In genomic region chr13:42102980-42103379, GRCm38 (mm10) we compare ENCODE assay signal across 8 mouse cellular contexts. TPM values are rescaled to one million over a fixed set of nuclear protein-coding genes. Genes with fewer than 3 reads are reported as not detected.
DNase-seq lines count a peak whose midpoint lies in the region; ATAC-seq and TF ChIP-seq lines count a peak whose summit lies in the region.

No protein-coding gene starts in this region.

- H3K36me3 ChIP-seq in embryonic facial prominence, embryonic 15.5 days, result no peaks in the 10 kb centered on the region
- no peaks in the 10 kb centered on the region for H3K36me3 ChIP-seq in heart, embryonic 11.5 days (ENCODE audit: control insufficient read depth, insufficient read depth, low read length)
- peaks cover 2% of the 10 kb centered on the region; the same call in 1 of the 2 replicates for H3K36me3 ChIP-seq in kidney, embryonic 15.5 days
- no peaks in the 10 kb centered on the region for H3K36me3 ChIP-seq in limb, embryonic 14.5 days (ENCODE audit: control insufficient read depth, insufficient read depth, low read length)
- no peaks in the 10 kb centered on the region for H3K36me3 ChIP-seq in midbrain, embryonic 15.5 days (replicated peaks)

- H3K27me3 ChIP-seq in embryonic facial prominence, embryonic 15.5 days, result no peaks in the 10 kb centered on the region
- no peaks in the 10 kb centered on the region for H3K27me3 ChIP-seq in heart, embryonic 11.5 days (ENCODE audit: control insufficient read depth, insufficient read depth, low read length)
- H3K27me3 ChIP-seq in kidney, embryonic 15.5 days, result no peaks in the 10 kb centered on the region
- no peaks in the 10 kb centered on the region for H3K27me3 ChIP-seq in limb, embryonic 14.5 days (ENCODE audit: control insufficient read depth, insufficient read depth, low read length)
- no peaks in the 10 kb centered on the region for H3K27me3 ChIP-seq in midbrain, embryonic 15.5 days (replicated peaks)

- H3K27ac ChIP-seq in embryonic facial prominence, embryonic 15.5 days (replicated peaks), result no peak overlapping the region
- no peak overlapping the region for H3K27ac ChIP-seq in heart, embryonic 11.5 days (ENCODE audit: low read depth, low read length)
- no peak overlapping the region for H3K27ac ChIP-seq in kidney, embryonic 15.5 days
- H3K27ac ChIP-seq in limb, embryonic 14.5 days (replicated peaks; ENCODE audit: low read depth, low read length), result no peak overlapping the region
- H3K27ac ChIP-seq in midbrain, embryonic 15.5 days, result peak overlapping the region; percentile 81

- 37% methylated on average over 8 of the region's 8 CpGs for WGBS in embryonic facial prominence, embryonic 15.5 days
- 46% methylated on average over 8 of the region's 8 CpGs for WGBS in heart, embryonic 11.5 days (ENCODE audit: insufficient replicate concordance)
- 35% methylated on average over 8 of the region's 8 CpGs for WGBS in kidney, embryonic 15.5 days
- 28% methylated on average over 8 of the region's 8 CpGs for WGBS in limb, embryonic 14.5 days
- WGBS in midbrain, embryonic 15.5 days, result 4% methylated on average over 8 of the region's 8 CpGs

- peak; percentile 87 for ATAC-seq in embryonic facial prominence, embryonic 15.5 days (ENCODE audit: insufficient number of reproducible peaks, low FRiP score, low TSS enrichment, low read depth)
- 0 out of 2 replicates have a peak, but pooled peaks have one; percentile 39 for ATAC-seq in heart, embryonic 11.5 days (replicated peaks; ENCODE audit: insufficient number of reproducible peaks, low FRiP score, low TSS enrichment)
- peak; percentile 87 for ATAC-seq in kidney, embryonic 15.5 days (replicated peaks; ENCODE audit: low FRiP score)
- peak; percentile 67; the same call in 1 of the 2 replicates for ATAC-seq in limb, embryonic 14.5 days (ENCODE audit: low FRiP score, low read depth)
- peak; percentile 95 for ATAC-seq in midbrain, embryonic 15.5 days (replicated peaks)

- H3K9ac ChIP-seq in embryonic facial prominence, embryonic 15.5 days, result no peak overlapping the region
- no peak overlapping the region for H3K9ac ChIP-seq in heart, embryonic 11.5 days (ENCODE audit: low read depth, low read length)
- no peak overlapping the region for H3K9ac ChIP-seq in kidney, embryonic 15.5 days
- H3K9ac ChIP-seq in limb, embryonic 14.5 days (ENCODE audit: low read depth, low read length, severe bottlenecking), result no peak overlapping the region
- 0 out of 2 replicates have a peak overlapping the region, but pooled peaks have one; percentile 1 for H3K9ac ChIP-seq in midbrain, embryonic 15.5 days

- no peak overlapping the region for H3K4me2 ChIP-seq in embryonic facial prominence, embryonic 15.5 days (replicated peaks)
- H3K4me2 ChIP-seq in heart, embryonic 11.5 days, result peak overlapping the region; percentile 22; the same call in 1 of the 2 replicates
- H3K4me2 ChIP-seq in kidney, embryonic 15.5 days, result 0 out of 2 replicates have a peak overlapping the region, but pooled peaks have one; percentile 0
- peak overlapping the region; percentile 16; the same call in 1 of the 2 replicates for H3K4me2 ChIP-seq in limb, embryonic 14.5 days (replicated peaks; ENCODE audit: low read depth, low read length, severe bottlenecking)
- peak overlapping the region; percentile 49 for H3K4me2 ChIP-seq in midbrain, embryonic 15.5 days

- H3K4me3 ChIP-seq in embryonic facial prominence, embryonic 15.5 days (replicated peaks), result no peak overlapping the region
- H3K4me3 ChIP-seq in heart, embryonic 11.5 days (ENCODE audit: low read depth, low read length), result no peak overlapping the region
- H3K4me3 ChIP-seq in kidney, embryonic 15.5 days (replicated peaks), result no peak overlapping the region
- no peak overlapping the region for H3K4me3 ChIP-seq in limb, embryonic 14.5 days (replicated peaks; ENCODE audit: low read length)
- peak overlapping the region; percentile 21 for H3K4me3 ChIP-seq in midbrain, embryonic 15.5 days

- no peaks in the 10 kb centered on the region for H3K9me3 ChIP-seq in embryonic facial prominence, embryonic 15.5 days (replicated peaks)
- no peaks in the 10 kb centered on the region for H3K9me3 ChIP-seq in heart, embryonic 11.5 days (replicated peaks; ENCODE audit: control insufficient read depth, low read length)
- H3K9me3 ChIP-seq in kidney, embryonic 15.5 days (replicated peaks), result no peaks in the 10 kb centered on the region; the same call in 1 of the 2 replicates
- no peaks in the 10 kb centered on the region for H3K9me3 ChIP-seq in limb, embryonic 14.5 days (ENCODE audit: control insufficient read depth, low read length)
- H3K9me3 ChIP-seq in midbrain, embryonic 15.5 days, result no peaks in the 10 kb centered on the region

- peak; percentile 32 for DNase-seq in urinary bladder, adult 2 months (ENCODE audit: low spot score)
- DNase-seq in urinary bladder, postnatal 4 days (ENCODE audit: low spot score in 2 of 2), result no peak
- peak; percentile 47 for DNase-seq in limb, embryonic 14.5 days (ENCODE audit: low spot score)
- peak; percentile 54 to 56 for DNase-seq in spleen, adult 18-20 months

- no peak for TF ChIP-seq POLR2A in limb, embryonic 14.5 days (IDR thresholded peaks at IDR 0.05; ENCODE audit: borderline replicate concordance, extremely low read depth, insufficient read depth, insufficient read length)

- peaks cover 23% of the 10 kb centered on the region for H3K4me1 ChIP-seq in embryonic facial prominence, embryonic 15.5 days
- peaks cover 24% of the 10 kb centered on the region for H3K4me1 ChIP-seq in heart, embryonic 11.5 days (ENCODE audit: control insufficient read depth, insufficient read depth, low read length)
- peaks cover 30% of the 10 kb centered on the region for H3K4me1 ChIP-seq in kidney, embryonic 15.5 days
- H3K4me1 ChIP-seq in limb, embryonic 14.5 days (ENCODE audit: control insufficient read depth, insufficient read depth, low read length), result peaks cover 15% of the 10 kb centered on the region
- H3K4me1 ChIP-seq in midbrain, embryonic 15.5 days, result peaks cover 47% of the 10 kb centered on the region

RNA-seq across cellular contexts. Expression of gene Hivep1, which starts 51.2 kb away (rescaled TPM):
- polyA plus RNA-seq in urinary bladder, adult 2 months (2012; rRNA removed), result 13.5 and 18.0 TPM in 2 replicates
- polyA plus RNA-seq in embryonic facial prominence, embryonic 15.5 days (2015; fragmentation: Nextera tagmentation; extraction: Ambion mirVana), result 9.7 and 11.7 TPM in 2 replicates
- polyA plus RNA-seq in heart, embryonic 11.5 days (2014; fragmentation: Nextera tagmentation; extraction: Ambion mirVana), result 8.4 and 11.4 TPM in 2 replicates
- polyA plus RNA-seq in kidney, embryonic 15.5 days (2015; fragmentation: Nextera tagmentation; extraction: Ambion mirVana), result 14.1 and 15.0 TPM in 2 replicates
- 15.4 and 15.7 TPM in 2 replicates for polyA plus RNA-seq in limb, embryonic 14.5 days (2012; rRNA removed)
- polyA plus RNA-seq in limb, embryonic 14.5 days (2014; fragmentation: Nextera tagmentation; extraction: Ambion mirVana), result 13.4 and 13.6 TPM in 2 replicates
- 17.3 and 18.2 TPM in 2 replicates for polyA plus RNA-seq in midbrain, embryonic 15.5 days (2015; fragmentation: Nextera tagmentation; extraction: Ambion mirVana)

Comparison
In these comparisons a context has a peak if more than half of its experiments do, and no peak if none do; other contexts are left out.
1. DNase-seq: peak in urinary bladder, adult 2 months (single experiment), limb, embryonic 14.5 days (single experiment) and spleen, adult 18-20 months (2 of 2); none in urinary bladder, postnatal 4 days (0 of 2).
2. ATAC-seq: peak in every context shown above with its lines; median percentile 95 in midbrain, embryonic 15.5 days; 87 in embryonic facial prominence, embryonic 15.5 days; 87 in kidney, embryonic 15.5 days; 67 in limb, embryonic 14.5 days; 39 in heart, embryonic 11.5 days.